Mouse (Mus musculus) lung, adult 2 months (tissue): ENCODE measurements around the gene Erc2. TPM values are rescaled to one million over a fixed set of nuclear protein-coding genes. Genes with fewer than 3 reads are reported as not detected.
"Not testable (repeated sequence)": the region's sequence is repeated elsewhere in the genome, so short reads cannot be mapped to it uniquely, and the experiment has no call there.

ENCODE experiments used
- DNase-seq: peaks from one replicate; pipeline ENCODE4 v3.0.0; 2022
- H3K4me1 ChIP-seq: fragments of 200-500 bp; 2 replicates; pipeline ENCODE4 v1.6.1; 2011; ENCODE audit warnings: low read length; ENCODE audit not compliant: control insufficient read depth, insufficient read depth
- H3K4me3 ChIP-seq: fragments of 200-500 bp; replicated peaks from 2 replicates; pipeline ENCODE3; 2011; ENCODE audit warnings: low read depth, mild to moderate bottlenecking, control low read depth, low read length; ENCODE audit errors: extremely low read depth
- CTCF ChIP-seq: fragments of 200-500 bp; IDR thresholded peaks from 2 replicates; pipeline ENCODE4 v1.5.1; 2011; ENCODE audit warnings: mild to moderate bottlenecking, low read length, control low read depth; ENCODE audit not compliant: insufficient read depth
- POLR2A ChIP-seq: fragments of 200-500 bp; IDR thresholded peaks from 2 replicates; pipeline ENCODE4 v1.6.1; 2011; ENCODE audit warnings: low read depth, mild to moderate bottlenecking, control low read depth, low read length, borderline replicate concordance; ENCODE audit errors: extremely low read depth
- WGBS: fragments of 180-500 bp; shearing (Covaris S2); methylation state at CpG from one replicate; pipeline ENCODE4 v1.1.7; 2018; 5-methylcytosine and 5-hydroxymethylcytosine counted together
- polyA plus RNA-seq: library from polyadenylated mRNA; depleted of rRNA; stranded (reverse); fragments of >200 nt; gene quantifications from 2 replicates; pipeline ENCODE4 v1.2.3, GENCODE M21; 2012

Gene Erc2
- polyA plus RNA-seq, 1 experiment, result 1.3 TPM

DNA sequence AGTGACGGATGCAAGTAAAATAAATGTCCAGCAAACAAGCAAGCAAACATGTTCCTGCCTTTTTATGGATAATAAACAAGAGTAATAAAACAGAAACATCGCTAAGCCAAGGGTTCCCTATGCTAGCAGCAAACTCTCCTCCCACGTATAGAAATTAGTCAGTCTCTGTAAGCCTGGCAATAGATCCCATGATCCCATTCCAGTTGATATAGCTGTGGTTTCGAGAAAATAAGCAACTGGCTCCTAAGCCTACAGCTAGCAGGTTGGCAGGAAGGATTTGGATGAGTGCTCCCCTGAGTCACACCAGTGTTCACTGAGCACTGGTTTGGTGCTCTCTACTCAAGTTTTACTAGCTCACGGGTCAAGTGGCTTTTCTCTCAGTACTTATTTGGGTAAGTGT lies 259.7 kb downstream of the Erc2 start:
- no peak for DNase-seq
- TF ChIP-seq POLR2A (no peak), CTCF (no peak)
- WGBS, result 75% methylated on average over 5 of the region's 5 CpGs
- Histone ChIP-seq H3K4me3 (no peak overlapping the region), H3K4me1 (no peaks in the 10 kb centered on the region)

DNA sequence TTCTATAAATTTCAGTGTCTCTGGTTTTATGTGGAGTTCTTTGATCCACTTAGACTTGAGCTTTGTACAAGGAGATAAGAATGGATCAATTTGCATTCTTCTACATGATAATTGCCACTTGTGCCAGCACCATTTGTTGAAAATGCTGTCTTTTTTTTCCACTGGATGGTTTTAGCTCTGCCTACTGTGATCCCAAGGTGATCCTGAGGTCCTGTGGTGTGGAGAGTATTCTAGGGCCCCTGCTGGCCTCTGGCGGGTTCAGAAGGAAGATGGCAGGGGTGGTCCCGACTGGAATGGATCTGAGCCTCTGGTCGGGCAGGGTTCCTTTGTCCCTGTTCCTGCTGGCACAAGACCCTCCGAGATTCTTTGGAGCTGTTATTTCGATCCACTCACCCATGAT lies 264.1 kb downstream of the Erc2 start:
- DNase-seq, H3K4me3 ChIP-seq: not testable (repeated sequence)
- 85% methylated on average over 5 of the region's 5 CpGs for WGBS

DNA sequence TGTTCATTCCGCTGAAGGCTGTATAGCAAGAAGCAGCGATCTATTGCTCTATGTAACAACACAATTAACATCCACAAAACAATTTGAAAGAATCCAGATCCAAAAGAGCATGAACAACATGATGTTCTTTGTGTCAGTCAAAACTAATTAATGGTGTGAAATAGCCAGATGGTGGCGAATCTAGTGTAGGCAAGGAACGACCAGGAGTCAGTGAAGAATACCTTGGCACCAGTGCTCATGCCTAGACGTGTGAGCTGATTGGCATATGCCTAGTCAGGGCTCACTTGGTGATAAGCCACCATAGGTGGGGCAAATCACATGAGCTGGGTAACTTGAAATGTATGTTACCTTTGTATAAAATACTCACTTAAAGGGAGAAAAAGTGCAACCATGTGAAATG lies 265.3 kb downstream of the Erc2 start:
- WGBS, result 81% methylated on average over 5 of the region's 5 CpGs
- TF ChIP-seq CTCF, result no peak
- no peak overlapping the region for H3K4me3 ChIP-seq
- no peaks in the 10 kb centered on the region for H3K4me1 ChIP-seq
- no peak for DNase-seq

More for the DNA sequence above, 264.1 kb downstream of the Erc2 start:
- not testable (repeated sequence) for H3K4me1 ChIP-seq

DNA sequence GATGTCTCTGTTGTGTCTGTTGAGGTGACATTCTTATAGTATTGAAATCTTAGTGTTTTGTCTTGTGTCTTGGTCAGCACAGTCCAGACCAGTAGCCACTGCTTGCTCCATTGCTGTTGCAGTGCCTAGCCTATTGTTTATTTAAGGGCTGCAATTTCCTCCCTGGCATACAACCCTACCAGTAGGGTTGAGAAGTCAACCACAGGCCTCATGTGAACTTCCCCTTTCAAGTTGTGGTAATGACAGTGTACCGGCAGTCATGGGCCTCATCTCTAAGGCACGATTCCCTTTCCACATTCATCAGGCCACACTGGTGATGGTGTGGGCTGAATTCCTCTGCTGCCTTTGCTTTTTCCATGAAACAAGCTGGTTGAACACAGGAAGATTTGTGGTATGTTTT lies 267.4 kb downstream of the Erc2 start:
- WGBS, result 60% methylated on average over 2 of the region's 2 CpGs
- no peak for DNase-seq

DNA sequence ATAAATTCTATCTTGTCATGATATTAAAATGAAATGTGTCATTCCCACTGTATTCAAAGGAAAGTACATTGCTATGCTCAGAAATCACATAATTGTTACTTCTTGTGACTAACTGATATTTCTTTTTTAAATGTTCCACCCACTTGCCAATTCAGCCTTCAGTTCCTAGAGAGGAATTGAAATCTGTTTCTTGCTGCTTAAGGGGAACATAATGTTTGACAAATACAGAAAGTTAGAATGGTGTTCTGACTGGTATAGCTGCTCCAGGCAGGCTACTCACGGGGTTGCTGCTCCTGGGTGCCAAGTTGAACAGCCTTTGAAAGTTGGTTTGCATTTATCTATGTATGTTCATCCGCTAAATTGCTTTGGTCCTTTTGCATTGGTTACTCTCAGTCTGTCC lies 270.2 kb downstream of the Erc2 start:
- 82% methylated on average over 2 of the region's 2 CpGs for WGBS
- H3K4me3 ChIP-seq, result no peak overlapping the region
- TF ChIP-seq CTCF (no peak), POLR2A (no peak)
- H3K4me1 ChIP-seq, result no peaks in the 10 kb centered on the region
- DNase-seq, result no peak

More for the DNA sequence above, 267.4 kb downstream of the Erc2 start:
- TF ChIP-seq POLR2A (no peak), CTCF (no peak)
- Histone ChIP-seq H3K4me1 (no peaks in the 10 kb centered on the region), H3K4me3 (no peak overlapping the region)

DNA sequence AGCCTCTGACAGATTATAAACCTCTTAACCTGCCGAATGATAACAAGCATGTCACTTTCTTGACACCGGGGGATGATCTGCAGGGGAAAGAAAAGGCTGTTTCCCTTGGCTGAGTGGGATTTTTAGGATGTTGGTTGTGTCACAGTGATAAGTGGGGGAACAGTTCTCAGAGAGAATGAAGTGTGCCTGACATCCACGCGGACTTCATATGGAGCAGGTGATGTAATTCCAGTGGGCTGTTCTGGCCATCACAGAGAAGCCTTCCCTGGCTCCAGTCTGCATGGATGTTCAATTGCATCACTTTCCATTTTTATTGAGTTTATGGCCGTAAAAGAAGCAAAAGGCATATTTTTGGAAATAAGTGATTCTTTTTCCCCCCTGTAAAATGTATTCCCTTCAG lies 279.5 kb downstream of the Erc2 start:
- DNase-seq, result no peak

DNA sequence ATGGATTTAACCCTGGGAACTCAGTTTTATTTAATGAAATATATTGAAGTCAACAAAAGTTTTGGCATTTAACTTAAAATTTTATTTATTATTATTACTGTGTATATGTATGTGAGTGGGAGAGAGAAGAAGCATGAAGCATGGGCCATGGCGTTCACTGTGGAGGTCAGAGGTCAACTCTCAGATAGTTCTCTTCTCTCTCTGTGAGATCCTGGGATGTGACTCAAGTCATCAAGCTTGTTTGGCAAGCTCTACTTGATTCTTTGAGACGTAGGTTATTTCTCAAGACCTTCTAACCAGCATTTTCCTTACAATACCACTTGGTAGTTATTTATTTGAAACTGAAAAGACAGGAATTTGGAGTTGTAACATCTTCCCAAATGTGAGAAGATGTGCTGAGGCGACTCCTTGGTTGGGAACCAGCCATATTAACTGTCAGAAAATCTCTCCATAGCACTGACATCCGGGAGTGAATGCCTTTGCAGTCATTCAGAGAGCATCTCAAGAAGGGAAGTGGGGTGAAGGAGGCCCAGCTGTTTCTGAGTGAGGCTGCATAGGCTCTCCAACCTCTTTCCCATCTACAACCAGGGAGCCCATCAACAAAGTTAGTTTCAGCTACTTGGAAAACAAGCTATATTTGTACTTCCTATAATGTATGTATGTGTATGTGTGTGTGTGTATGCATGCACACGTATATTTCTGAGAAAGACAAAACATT lies 299.6 kb downstream of the Erc2 start:
- Histone ChIP-seq H3K4me1 (no peaks in the 10 kb centered on the region), H3K4me3 (no peak overlapping the region)
- 63% methylated on average over 5 of the region's 5 CpGs for WGBS
- TF ChIP-seq CTCF, result no peak
- TF ChIP-seq POLR2A, result no peak
- no peak for DNase-seq

More for the DNA sequence above, 279.5 kb downstream of the Erc2 start:
- Histone ChIP-seq H3K4me1 (no peaks in the 10 kb centered on the region), H3K4me3 (no peak overlapping the region)
- TF ChIP-seq CTCF (no peak), POLR2A (no peak)
- 51% methylated on average over 5 of the region's 5 CpGs for WGBS

DNA sequence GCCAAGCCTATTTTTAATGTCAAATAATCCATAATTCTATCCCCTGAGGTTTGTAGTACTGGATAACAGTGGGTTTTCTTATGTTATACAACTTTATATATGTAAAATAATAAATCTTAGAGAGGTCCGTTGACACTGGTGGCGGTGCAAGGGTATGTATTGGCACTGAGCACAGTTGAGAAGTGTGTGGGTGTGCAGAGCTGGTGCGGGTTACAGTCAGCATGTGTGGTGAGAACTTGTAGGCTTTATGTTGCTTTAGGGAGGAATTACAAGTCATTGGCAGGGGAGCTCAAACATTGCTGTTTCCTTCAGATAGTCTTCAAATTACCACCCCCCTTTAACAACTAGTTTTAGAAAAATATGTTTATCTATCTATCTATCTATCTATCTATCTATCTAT lies 305.1 kb downstream of the Erc2 start:
- Histone ChIP-seq H3K4me1 (no peaks in the 10 kb centered on the region), H3K4me3 (no peak overlapping the region)
- no peak for TF ChIP-seq POLR2A
- TF ChIP-seq CTCF, result no peak
- no peak for DNase-seq
- 89% methylated on average over 3 of the region's 3 CpGs for WGBS

DNA sequence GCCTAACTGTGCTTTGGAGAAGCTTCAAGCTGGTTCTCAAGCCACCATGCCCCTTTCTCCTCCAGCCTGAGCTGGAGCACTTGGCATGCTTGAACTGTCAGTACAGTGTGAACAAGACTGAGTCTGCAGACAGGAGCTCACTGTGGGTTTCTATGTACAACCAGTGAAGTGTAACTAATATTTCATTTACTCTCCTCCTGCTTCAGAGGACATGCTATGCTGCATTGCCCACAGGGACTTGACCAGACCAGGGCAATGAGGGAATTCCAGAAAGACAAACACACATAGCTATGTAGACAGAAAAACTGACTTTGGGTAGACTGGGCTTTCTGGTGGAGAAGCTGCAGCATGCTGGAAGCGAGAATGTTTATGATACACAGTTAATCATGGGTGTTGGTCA lies 311.3 kb downstream of the Erc2 start:
- WGBS, result 58% methylated on average over 1 of the region's 1 CpGs
- Histone ChIP-seq H3K4me3 (no peak overlapping the region), H3K4me1 (no peaks in the 10 kb centered on the region)
- no peak for DNase-seq
- no peak for TF ChIP-seq POLR2A
- TF ChIP-seq CTCF, result no peak

DNA sequence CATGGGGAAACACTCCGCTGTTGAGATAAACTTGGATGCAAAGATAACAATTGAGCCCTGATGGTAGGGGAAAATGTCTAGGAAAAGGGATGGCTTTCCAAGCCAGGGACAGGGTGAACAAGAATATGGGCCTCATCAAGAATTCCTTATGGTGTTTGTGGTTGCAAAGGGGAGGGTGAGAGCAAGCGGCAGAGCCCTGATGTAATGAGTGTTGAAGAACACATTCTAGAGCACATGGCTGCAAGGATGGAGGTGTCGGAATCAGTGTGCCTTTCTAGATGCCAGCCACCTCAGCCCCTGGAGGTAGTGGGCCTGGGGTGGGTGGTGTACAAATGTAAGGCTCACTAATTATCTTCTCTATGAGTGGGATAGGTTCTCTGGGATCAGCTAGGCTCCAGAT lies 313.5 kb downstream of the Erc2 start:
- no peak overlapping the region for H3K4me3 ChIP-seq
- WGBS, result 87% methylated on average over 3 of the region's 3 CpGs
- no peak for DNase-seq
- TF ChIP-seq POLR2A (no peak), CTCF (no peak)
- H3K4me1 ChIP-seq, result no peaks in the 10 kb centered on the region

DNA sequence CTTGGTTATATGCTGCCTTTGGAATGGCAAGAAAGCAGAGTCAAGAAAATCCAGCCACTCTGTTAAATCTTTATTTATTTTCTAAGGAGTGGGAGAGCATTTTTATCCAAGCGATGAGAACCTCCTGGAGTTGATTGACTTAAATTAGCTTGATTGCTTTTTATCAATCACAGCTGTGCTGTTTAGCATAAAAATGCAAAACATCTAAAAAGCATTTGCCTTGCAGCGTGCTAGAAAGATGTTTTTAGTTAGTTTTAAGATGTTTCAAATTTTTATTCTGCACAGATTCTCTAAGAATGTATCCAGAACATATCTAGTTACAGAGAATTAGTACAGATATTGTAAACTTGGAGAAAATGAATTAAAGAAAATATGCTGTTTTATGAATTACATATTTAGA lies 315.7 kb downstream of the Erc2 start:
- H3K4me1 ChIP-seq, result no peaks in the 10 kb centered on the region
- DNase-seq, result no peak
- TF ChIP-seq POLR2A, result no peak
- no peak for TF ChIP-seq CTCF
- 67% methylated on average over 2 of the region's 2 CpGs for WGBS
- H3K4me3 ChIP-seq, result no peak overlapping the region
